ENCODE assay signal across 8 mouse cellular contexts in the genomic region with DNA sequence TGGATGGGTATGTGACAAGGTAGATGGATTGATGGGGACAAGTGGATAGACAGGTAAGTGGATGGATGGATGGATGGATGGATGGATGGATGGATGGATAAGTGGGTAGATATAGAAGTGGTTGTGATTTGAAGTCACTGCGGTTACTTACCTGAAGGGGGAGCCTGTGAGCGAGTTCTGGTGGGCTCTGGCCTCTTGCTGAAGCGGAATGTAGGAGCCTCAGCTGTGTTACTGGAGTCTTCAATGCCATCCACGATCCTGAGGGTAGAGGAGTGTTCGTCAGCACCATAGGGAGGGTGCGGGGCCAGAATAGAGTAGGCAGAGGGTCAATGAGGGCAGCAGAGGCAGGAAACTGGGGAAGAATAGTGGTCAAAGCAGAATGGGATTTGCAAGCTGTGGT. TPM values are rescaled to one million over a fixed set of nuclear protein-coding genes. Genes with fewer than 3 reads are reported as not detected.
DNase-seq lines count a peak whose midpoint lies in the region; ATAC-seq lines count a peak whose summit lies in the region.
"Had no signal": no experiment of that assay in that cellular context is flagged by ENCODE, and none has a peak within 500 bp of the region (broad histone marks: within the 10 kb centered on the region; RNA-seq: fewer than 3 reads in every experiment).

No protein-coding gene starts in this region.

- 0 out of 2 replicates have a peak, but pooled peaks cover 2% of the 10 kb centered on the region for H3K27me3 ChIP-seq in limb, embryonic 11.5 days (ENCODE audit: control insufficient read depth, insufficient read depth, low read length)
- peaks cover 33% of the 10 kb centered on the region for H3K27me3 ChIP-seq in limb, embryonic 10.5 days (ENCODE audit: low read depth, poor library complexity, severe bottlenecking)
- no peaks in the 10 kb centered on the region for H3K27me3 ChIP-seq in hindbrain, embryonic 15.5 days
- no peaks in the 10 kb centered on the region for H3K27me3 ChIP-seq in midbrain, embryonic 16.5 days (ENCODE audit: control insufficient read depth, insufficient read depth, low read depth, low read length)

- H3K9me3 ChIP-seq in limb, embryonic 11.5 days (ENCODE audit: control insufficient read depth, low read length), result no peaks in the 10 kb centered on the region
- no peaks in the 10 kb centered on the region for H3K9me3 ChIP-seq in limb, embryonic 10.5 days (replicated peaks)
- no peaks in the 10 kb centered on the region for H3K9me3 ChIP-seq in hindbrain, embryonic 15.5 days
- H3K9me3 ChIP-seq in midbrain, embryonic 16.5 days (replicated peaks; ENCODE audit: control insufficient read depth, low read length, poor library complexity, severe bottlenecking), result no peaks in the 10 kb centered on the region

- H3K4me3 ChIP-seq in limb, embryonic 11.5 days (ENCODE audit: low read depth, low read length), result no peak overlapping the region
- H3K4me3 ChIP-seq in limb, embryonic 10.5 days, result no peak overlapping the region
- H3K4me3 ChIP-seq in hindbrain, embryonic 15.5 days, result no peak overlapping the region
- H3K4me3 ChIP-seq in midbrain, embryonic 16.5 days (ENCODE audit: low read depth, low read length), result no peak overlapping the region

- no peaks in the 10 kb centered on the region for H3K4me1 ChIP-seq in limb, embryonic 11.5 days (ENCODE audit: control insufficient read depth, insufficient read depth, low read length)
- no peaks in the 10 kb centered on the region; the same call in 1 of the 2 replicates for H3K4me1 ChIP-seq in limb, embryonic 10.5 days
- H3K4me1 ChIP-seq in hindbrain, embryonic 15.5 days (replicated peaks), result no peaks in the 10 kb centered on the region
- H3K4me1 ChIP-seq in midbrain, embryonic 16.5 days (ENCODE audit: control insufficient read depth, insufficient read depth, low read length), result no peaks in the 10 kb centered on the region

- no peak overlapping the region for H3K4me2 ChIP-seq in limb, embryonic 11.5 days (ENCODE audit: low read depth, severe bottlenecking)
- no peak overlapping the region for H3K4me2 ChIP-seq in hindbrain, embryonic 15.5 days
- H3K4me2 ChIP-seq in midbrain, embryonic 16.5 days (ENCODE audit: low read length), result no peak overlapping the region

- ATAC-seq in limb, embryonic 11.5 days (ENCODE audit: insufficient number of reproducible peaks, low FRiP score, low TSS enrichment, low read depth), result no peak
- peak; percentile 44; the same call in 1 of the 2 replicates for ATAC-seq in hindbrain, embryonic 15.5 days (ENCODE audit: low FRiP score, low read depth)
- 0 out of 2 replicates have a peak, but pooled peaks have one; percentile 52 for ATAC-seq in midbrain, embryonic 16.5 days

- no peak overlapping the region for H3K27ac ChIP-seq in limb, embryonic 11.5 days (replicated peaks; ENCODE audit: low read depth, low read length)
- no peak overlapping the region for H3K27ac ChIP-seq in limb, embryonic 10.5 days
- no peak overlapping the region for H3K27ac ChIP-seq in hindbrain, embryonic 15.5 days (replicated peaks)
- no peak overlapping the region for H3K27ac ChIP-seq in midbrain, embryonic 16.5 days (ENCODE audit: low read length)

- no peak overlapping the region for H3K9ac ChIP-seq in limb, embryonic 11.5 days (ENCODE audit: low read length)
- no peak overlapping the region for H3K9ac ChIP-seq in hindbrain, embryonic 15.5 days
- H3K9ac ChIP-seq in midbrain, embryonic 16.5 days (ENCODE audit: low read depth, low read length), result no peak overlapping the region

- H3K36me3 ChIP-seq in limb, embryonic 11.5 days (ENCODE audit: control insufficient read depth, insufficient read depth, low read length), result no peaks in the 10 kb centered on the region
- no peaks in the 10 kb centered on the region for H3K36me3 ChIP-seq in limb, embryonic 10.5 days
- H3K36me3 ChIP-seq in hindbrain, embryonic 15.5 days, result peaks cover 13% of the 10 kb centered on the region; the same call in 1 of the 2 replicates
- H3K36me3 ChIP-seq in midbrain, embryonic 16.5 days (ENCODE audit: control insufficient read depth, insufficient read depth, low read length), result peaks cover 13% of the 10 kb centered on the region; the same call in 1 of the 2 replicates

- 16% methylated on average over 6 of the region's 6 CpGs for WGBS in limb, embryonic 11.5 days
- WGBS in limb, embryonic 10.5 days, result 18% methylated on average over 6 of the region's 6 CpGs
- 14% methylated on average over 6 of the region's 6 CpGs for WGBS in hindbrain, embryonic 15.5 days
- WGBS in midbrain, embryonic 16.5 days, result 15% methylated on average over 6 of the region's 6 CpGs

- peak; percentile 64 for DNase-seq in limb, embryonic 11.5 days (ENCODE audit: low spot score)
- DNase-seq in limb, embryonic 10.5 days (ENCODE audit: low spot score), result no peak
- peak; percentile 54 for DNase-seq in T-cell, adult 2 months (ENCODE audit: low spot score)
- peak; percentile 77 for DNase-seq in cerebellum, postnatal 14 days
- peak; percentile 74 for DNase-seq in thymus, postnatal 4 days

RNA-seq across cellular contexts. Expression of a gene that starts 7.1 kb away (rescaled TPM):
- 45.8 and 68.7 TPM in 2 replicates for polyA plus RNA-seq in limb, embryonic 11.5 days (2014; fragmentation: Nextera tagmentation; extraction: Ambion mirVana)
- 13.1 and 16.8 TPM in 2 replicates for polyA plus RNA-seq in limb, embryonic 10.5 days (2016; fragmentation: Nextera tagmentation; extraction: Ambion mirVana)
- polyA plus RNA-seq in hindbrain, embryonic 15.5 days (2015; fragmentation: Nextera tagmentation; extraction: Ambion mirVana), result 42.0 and 42.4 TPM in 2 replicates
- polyA plus RNA-seq in midbrain, embryonic 16.5 days (2015; fragmentation: Nextera tagmentation; extraction: Ambion mirVana), result 41.1 and 43.3 TPM in 2 replicates

RNA-seq across cellular contexts. Expression of a gene that starts 14.7 kb away (rescaled TPM):
- not detected in 2 replicates for polyA plus RNA-seq in limb, embryonic 11.5 days (2014; fragmentation: Nextera tagmentation; extraction: Ambion mirVana)
- not detected in 2 replicates for polyA plus RNA-seq in limb, embryonic 10.5 days (2016; fragmentation: Nextera tagmentation; extraction: Ambion mirVana)
- polyA plus RNA-seq in hindbrain, embryonic 15.5 days (2015; fragmentation: Nextera tagmentation; extraction: Ambion mirVana), result 8.8 and 10.3 TPM in 2 replicates
- 11.4 and 12.3 TPM in 2 replicates for polyA plus RNA-seq in midbrain, embryonic 16.5 days (2015; fragmentation: Nextera tagmentation; extraction: Ambion mirVana)

RNA-seq across cellular contexts. Expression of a gene that starts 17.6 kb away (rescaled TPM):
- polyA plus RNA-seq in limb, embryonic 11.5 days (2014; fragmentation: Nextera tagmentation; extraction: Ambion mirVana), result not detected in 2 replicates
- not detected in 2 replicates for polyA plus RNA-seq in limb, embryonic 10.5 days (2016; fragmentation: Nextera tagmentation; extraction: Ambion mirVana)
- polyA plus RNA-seq in hindbrain, embryonic 15.5 days (2015; fragmentation: Nextera tagmentation; extraction: Ambion mirVana), result 0.38 and 1.3 TPM in 2 replicates
- polyA plus RNA-seq in midbrain, embryonic 16.5 days (2015; fragmentation: Nextera tagmentation; extraction: Ambion mirVana), result 2.5 and 4.6 TPM in 2 replicates
- polyA plus RNA-seq: gonadal fat pad, adult 2 months had no signal

RNA-seq across cellular contexts. Expression of a gene that starts 25.7 kb away (rescaled TPM):
- polyA plus RNA-seq in limb, embryonic 11.5 days (2014; fragmentation: Nextera tagmentation; extraction: Ambion mirVana), result 2.6 and 2.8 TPM in 2 replicates
- 3.5 and 4.3 TPM in 2 replicates for polyA plus RNA-seq in limb, embryonic 10.5 days (2016; fragmentation: Nextera tagmentation; extraction: Ambion mirVana)
- 7.4 and 8.4 TPM in 2 replicates for polyA plus RNA-seq in hindbrain, embryonic 15.5 days (2015; fragmentation: Nextera tagmentation; extraction: Ambion mirVana)
- polyA plus RNA-seq in midbrain, embryonic 16.5 days (2015; fragmentation: Nextera tagmentation; extraction: Ambion mirVana), result 6.8 and 7.5 TPM in 2 replicates

RNA-seq across cellular contexts. Expression of a gene that starts 31.4 kb away (rescaled TPM):
- 0.24 and 0.41 TPM in 2 replicates for polyA plus RNA-seq in limb, embryonic 11.5 days (2014; fragmentation: Nextera tagmentation; extraction: Ambion mirVana)
- polyA plus RNA-seq in limb, embryonic 10.5 days (2016; fragmentation: Nextera tagmentation; extraction: Ambion mirVana), result 0.31 and 0.56 TPM in 2 replicates
- 0.25 and 0.35 TPM in 2 replicates for polyA plus RNA-seq in hindbrain, embryonic 15.5 days (2015; fragmentation: Nextera tagmentation; extraction: Ambion mirVana)
- polyA plus RNA-seq in midbrain, embryonic 16.5 days (2015; fragmentation: Nextera tagmentation; extraction: Ambion mirVana), result 0.34 TPM in 1 of 2 replicates, not detected in the other
